Mouse (Mus musculus) liver, postnatal 0 days (tissue): ENCODE results near the gene Dync1i2.

Experiments
- CTCF ChIP-seq: sonication (generic); IDR thresholded peaks from 2 replicates; pipeline ENCODE4 v1.5.1; 2016; ENCODE audit warnings: antibody characterized with exemption, low read depth
- EP300 ChIP-seq: IDR thresholded peaks from 2 replicates; pipeline ENCODE4 v1.6.1; 2016; ENCODE audit warnings: antibody characterized with exemption, low read depth, mild to moderate bottlenecking

DNA sequence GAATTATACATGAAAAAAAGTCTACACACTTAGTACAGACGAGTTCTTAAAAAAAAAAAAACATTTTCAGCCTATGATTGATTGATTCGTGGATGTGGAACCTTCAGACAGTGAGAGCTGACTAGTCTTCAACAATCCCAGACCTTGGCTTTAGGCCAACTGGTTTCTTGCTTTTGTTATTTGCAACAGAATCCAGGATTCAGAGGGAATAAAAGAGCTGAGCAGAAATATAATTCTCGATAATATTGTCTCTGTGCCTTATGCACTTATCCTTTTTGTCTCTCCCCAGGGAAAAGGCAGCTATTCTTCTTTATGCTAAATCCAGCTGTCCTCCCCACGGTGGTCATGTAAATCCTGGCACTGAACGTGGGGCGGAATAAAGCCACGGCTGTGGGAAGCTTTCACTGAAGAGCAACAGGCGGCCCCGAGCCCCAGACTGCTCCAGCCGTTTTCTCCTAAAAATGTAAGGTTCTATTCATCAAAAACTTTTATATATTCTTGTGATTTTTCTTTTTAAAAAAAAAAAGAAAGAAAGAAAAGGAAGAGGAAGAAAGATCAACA lies 43.0 kb upstream of the Dync1i2 start:
- TF ChIP-seq CTCF, result no peak
- TF ChIP-seq EP300, result no peak
